ENCODE assay signal across 11 mouse cellular contexts in genomic region chr1:151786406-151786805, GRCm38 (mm10).
"Had no signal": no experiment of that assay in that cellular context is flagged by ENCODE, and none has a peak within 500 bp of the region (broad histone marks: within the 10 kb centered on the region; RNA-seq: fewer than 3 reads in every experiment).

No protein-coding gene starts in this region.

- ATAC-seq: midbrain, embryonic 15.5 days had no signal

- DNase-seq: kidney, adult 2 months; kidney, postnatal 10 days; kidney, postnatal 36 days; liver, embryonic 13.5 days; lung, adult 2 months; lung, postnatal 14 days; lung, postnatal 4 days; retina, postnatal 1 day; right cerebral cortex, postnatal 4 days; thymus, postnatal 25 days had no signal
